Mouse (Mus musculus) kidney, embryonic 16.5 days (tissue): ENCODE data around the gene Pkd1. TPM values are rescaled to one million over a fixed set of nuclear protein-coding genes. Genes with fewer than 3 reads are reported as not detected.
A peak's percentile ranks its signal among the peaks of the same experiment; 100 is the strongest.

ENCODE experiments used
- ATAC-seq: fragments of 200-750 bp; cut with Nextera tagmentation; 2 replicates; pipeline ENCODE4 v1.8.0; 2017; ENCODE audit warnings: moderate TSS enrichment; ENCODE audit not compliant: low FRiP score, low TSS enrichment
- H3K27ac ChIP-seq: fragments of 300-500 bp; sonication (generic); 2 replicates; pipeline ENCODE4 v1.5.1; 2014; ENCODE audit warnings: low read length
- H3K27me3 ChIP-seq: fragments of 300-500 bp; sonication (generic); 2 replicates; pipeline ENCODE4 v1.6.1; 2014; ENCODE audit warnings: low read length, control low read depth, mixed read lengths; ENCODE audit not compliant: insufficient read depth
- H3K36me3 ChIP-seq: fragments of 300-500 bp; sonication (generic); 2 replicates; pipeline ENCODE4 v1.6.1; 2014; ENCODE audit warnings: low read length, control low read depth, mixed read lengths; ENCODE audit not compliant: insufficient read depth
- H3K4me1 ChIP-seq: fragments of 300-500 bp; sonication (generic); 2 replicates; pipeline ENCODE4 v1.6.1; 2014; ENCODE audit warnings: low read length, control low read depth, mixed read lengths; ENCODE audit not compliant: insufficient read depth
- H3K4me2 ChIP-seq: fragments of 300-500 bp; sonication (generic); replicated peaks from 2 replicates; pipeline ENCODE4 v1.6.1; 2014; ENCODE audit warnings: low read depth, low read length
- H3K4me3 ChIP-seq: fragments of 300-500 bp; sonication (generic); 2 replicates; pipeline ENCODE4 v1.5.1; 2014; ENCODE audit warnings: mild to moderate bottlenecking, low read length
- H3K9ac ChIP-seq: fragments of 300-500 bp; sonication (generic); replicated peaks from 2 replicates; pipeline ENCODE4 v1.6.1; 2014; ENCODE audit warnings: low read length
- H3K9me3 ChIP-seq: fragments of 300-500 bp; sonication (generic); 2 replicates; pipeline ENCODE4 v1.6.1; 2016; ENCODE audit warnings: low read length, control low read depth
- WGBS: fragments of 180-500 bp; shearing (Covaris S2); extraction: QIAGEN DNeasy Blood & Tissue Kit; methylation state at CpG from one replicate; pipeline ENCODE4 v1.1.7; 2014; 5-methylcytosine and 5-hydroxymethylcytosine counted together
- polyA plus RNA-seq: library from polyadenylated mRNA; unstranded; fragments of >200 nt; fragmentation: Nextera tagmentation; extraction: Ambion mirVana; gene quantifications from 2 replicates; pipeline ENCODE4 v1.2.1, GENCODE M21; 2015

The Pkd1 gene
- polyA plus RNA-seq, 1 experiment from 2014 or later: 22.5 TPM

- ATAC-seq: no peak
- H3K4me1 ChIP-seq: peaks cover 53% of the 10 kb centered on the region
- peak overlapping the region; percentile 86; the same call in 1 of the 2 replicates for H3K9ac ChIP-seq
- H3K9me3 ChIP-seq: no peaks in the 10 kb centered on the region
- peaks cover 17% of the 10 kb centered on the region; the same call in 1 of the 2 replicates for H3K36me3 ChIP-seq
- no peak overlapping the region for H3K4me2 ChIP-seq
- no peaks in the 10 kb centered on the region for H3K27me3 ChIP-seq
- H3K4me3 ChIP-seq: no peak overlapping the region
- H3K27ac ChIP-seq: no peak overlapping the region
- whole genome bisulfite sequencing: 62% methylated on average over 3 of the region's 3 CpGs
Measured at GRCm38 (mm10) chr17:24531064-24531463, 18.6 kb upstream of the Pkd1 start.

- no peak overlapping the region for H3K4me3 ChIP-seq
- ATAC-seq: no peak
- H3K27me3 ChIP-seq: no peaks in the 10 kb centered on the region
- peaks cover 43% of the 10 kb centered on the region for H3K4me1 ChIP-seq
- H3K36me3 ChIP-seq: peaks cover 17% of the 10 kb centered on the region; the same call in 1 of the 2 replicates
- WGBS: 69% methylated on average over 7 of the region's 7 CpGs
- no peak overlapping the region for H3K4me2 ChIP-seq
- H3K9ac ChIP-seq: peak overlapping the region; percentile 5; the same call in 1 of the 2 replicates
- no peak overlapping the region for H3K27ac ChIP-seq
- no peaks in the 10 kb centered on the region for H3K9me3 ChIP-seq
Measured at GRCm38 (mm10) chr17:24532045-24532444, 17.6 kb upstream of the Pkd1 start.

- peaks cover 42% of the 10 kb centered on the region for H3K4me1 ChIP-seq
- 9% methylated on average over 51 of the region's 53 CpGs for WGBS
- no peak overlapping the region for H3K27ac ChIP-seq
- H3K27me3 ChIP-seq: no peaks in the 10 kb centered on the region
- H3K4me2 ChIP-seq: peak overlapping the region; percentile 59
- H3K4me3 ChIP-seq: peak overlapping the region; percentile 34
- peak overlapping the region; percentile 53 for H3K9ac ChIP-seq
- ATAC-seq: peak; percentile 67
- peaks cover 17% of the 10 kb centered on the region; the same call in 1 of the 2 replicates for H3K36me3 ChIP-seq
- H3K9me3 ChIP-seq: no peaks in the 10 kb centered on the region
Measured at GRCm38 (mm10) chr17:24533099-24533992, 16.3 kb upstream of the Pkd1 start.

GRCm38 (mm10) chr17:24534160-24534718, 15.4 kb upstream of the Pkd1 start, which contains the start of gene Rab26:
Gene Rab26 (minus strand): TSS chr17:24534210.
- H3K36me3 ChIP-seq: peaks cover 17% of the 10 kb centered on the region; the same call in 1 of the 2 replicates

GRCm38 (mm10) chr17:24535300-24535699, 14.3 kb upstream of the Pkd1 start:
- no peak overlapping the region for H3K4me3 ChIP-seq
- H3K9ac ChIP-seq: 0 out of 2 replicates have a peak overlapping the region, but pooled peaks have one; percentile 0
- ATAC-seq: no peak
- no peaks in the 10 kb centered on the region for H3K27me3 ChIP-seq
- H3K9me3 ChIP-seq: no peaks in the 10 kb centered on the region
- peaks cover 25% of the 10 kb centered on the region for H3K4me1 ChIP-seq
- no peak overlapping the region for H3K27ac ChIP-seq
- H3K36me3 ChIP-seq: peaks cover 8% of the 10 kb centered on the region; the same call in 1 of the 2 replicates
- 42% methylated on average over 5 of the region's 5 CpGs for WGBS
- no peak overlapping the region for H3K4me2 ChIP-seq

More at GRCm38 (mm10) chr17:24534160-24534718, 15.4 kb upstream of the Pkd1 start, which contains the start of gene Rab26:
- 89% methylated on average over 8 of the region's 8 CpGs for WGBS
- Histone ChIP-seq H3K9me3 (no peaks in the 10 kb centered on the region), H3K4me3 (peak within 1 kb of the TSS; percentile 34), H3K27ac (no peak within 1 kb of the TSS), H3K27me3 (no peaks in the 10 kb centered on the region), H3K4me2 (peak within 1 kb of the TSS; percentile 59), H3K4me1 (peaks cover 36% of the 10 kb centered on the region), H3K9ac (peak within 1 kb of the TSS; percentile 53)
- no peak for ATAC-seq

- ATAC-seq: no peak
- Histone ChIP-seq H3K27me3 (no peaks in the 10 kb centered on the region), H3K4me1 (peaks cover 10% of the 10 kb centered on the region), H3K4me3 (no peak overlapping the region), H3K27ac (no peak overlapping the region), H3K9ac (no peak overlapping the region), H3K36me3 (no peaks in the 10 kb centered on the region), H3K9me3 (no peaks in the 10 kb centered on the region), H3K4me2 (no peak overlapping the region)
- WGBS: 38% methylated on average over 3 of the region's 3 CpGs
Measured at GRCm38 (mm10) chr17:24537536-24537935, 12.1 kb upstream of the Pkd1 start.

- Histone ChIP-seq H3K27ac (no peak overlapping the region), H3K9ac (no peak overlapping the region), H3K27me3 (no peaks in the 10 kb centered on the region), H3K4me3 (no peak overlapping the region), H3K9me3 (no peaks in the 10 kb centered on the region), H3K36me3 (no peaks in the 10 kb centered on the region), H3K4me1 (no peaks in the 10 kb centered on the region), H3K4me2 (no peak overlapping the region)
- 64% methylated on average over 8 of the region's 8 CpGs for WGBS
- ATAC-seq: no peak
Measured at GRCm38 (mm10) chr17:24538950-24539349, 10.7 kb upstream of the Pkd1 start.

- 7% methylated on average over 3 of the region's 3 CpGs for WGBS
- Histone ChIP-seq H3K27ac (no peak overlapping the region), H3K9ac (no peak overlapping the region), H3K4me1 (no peaks in the 10 kb centered on the region), H3K4me2 (no peak overlapping the region), H3K27me3 (no peaks in the 10 kb centered on the region), H3K4me3 (no peak overlapping the region), H3K36me3 (no peaks in the 10 kb centered on the region), H3K9me3 (no peaks in the 10 kb centered on the region)
- peak; percentile 65; the same call in 1 of the 2 replicates for ATAC-seq
Measured at GRCm38 (mm10) chr17:24540375-24540774, 9.3 kb upstream of the Pkd1 start.

- H3K4me1 ChIP-seq: no peaks in the 10 kb centered on the region
- H3K27ac ChIP-seq: no peak overlapping the region
- no peaks in the 10 kb centered on the region for H3K9me3 ChIP-seq
- ATAC-seq: no peak
- no peaks in the 10 kb centered on the region for H3K27me3 ChIP-seq
- no peaks in the 10 kb centered on the region for H3K36me3 ChIP-seq
- WGBS: 18% methylated on average over 12 of the region's 12 CpGs
- 0 out of 2 replicates have a peak overlapping the region, but pooled peaks have one; percentile 3 for H3K4me2 ChIP-seq
- H3K4me3 ChIP-seq: no peak overlapping the region
- H3K9ac ChIP-seq: 0 out of 2 replicates have a peak overlapping the region, but pooled peaks have one; percentile 15
Measured at GRCm38 (mm10) chr17:24544613-24545012, 5.0 kb upstream of the Pkd1 start.
